Mouse (Mus musculus): ENCODE data around the gene Olfr235.
"Not testable (repeated sequence)": the region's sequence is repeated elsewhere in the genome, so short reads cannot be mapped to it uniquely, and the experiment has no call there.

Gene Olfr235

DNA sequence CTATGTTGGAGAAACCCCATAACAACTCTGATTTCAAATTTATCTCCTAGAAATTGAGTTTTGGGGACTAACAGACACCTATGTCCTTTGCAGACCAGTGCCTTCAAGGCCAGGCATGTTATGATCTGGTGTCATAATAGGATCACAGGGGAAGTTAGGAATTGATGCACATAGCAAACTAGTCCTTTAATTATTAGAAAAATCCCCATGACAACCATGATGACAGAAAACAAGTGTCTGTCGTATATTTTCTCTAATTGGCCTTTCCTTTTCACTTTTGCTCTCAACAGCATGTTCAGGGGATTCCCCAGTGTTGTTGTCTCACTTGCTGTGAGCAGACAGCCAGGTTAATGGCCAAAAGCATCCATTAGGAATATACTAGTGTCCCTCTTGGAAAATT, at the start of gene Olfr235:
TSS of gene Olfr235 (plus strand) at position 301 of the 400 bp plus-strand sequence.
- in situ Hi-C loops (cut with MboI, MseI), result no loop called here

- in situ Hi-C loops (cut with MboI, MseI), result loop anchor here (5.0 kb wide), 1 partner anchor 60 kb away; the partner anchor contains the start of gene Olfr1555-ps1
These were observed 28.3 kb upstream of the Olfr235 start, which contains the start of gene Olfr1432 for GRCm38 (mm10) chr19:12232496-12232895. Gene Olfr1432 (minus strand): TSS chr19:12232596.

- in situ Hi-C loops (cut with MboI, MseI), result no loop called here
These were observed 19.3 kb upstream of the Olfr235 start, which contains the start of gene Olfr262 for GRCm38 (mm10) chr19:12241559-12241958. Gene Olfr262 (minus strand): TSS chr19:12241659.

- in situ Hi-C loops (cut with MboI, MseI), result no loop called here
These were observed 18.7 kb downstream of the Olfr235 start, which contains the start of gene Olfr1434 for GRCm38 (mm10) chr19:12279554-12279953. Gene Olfr1434 (plus strand): TSS chr19:12279854.

DNA sequence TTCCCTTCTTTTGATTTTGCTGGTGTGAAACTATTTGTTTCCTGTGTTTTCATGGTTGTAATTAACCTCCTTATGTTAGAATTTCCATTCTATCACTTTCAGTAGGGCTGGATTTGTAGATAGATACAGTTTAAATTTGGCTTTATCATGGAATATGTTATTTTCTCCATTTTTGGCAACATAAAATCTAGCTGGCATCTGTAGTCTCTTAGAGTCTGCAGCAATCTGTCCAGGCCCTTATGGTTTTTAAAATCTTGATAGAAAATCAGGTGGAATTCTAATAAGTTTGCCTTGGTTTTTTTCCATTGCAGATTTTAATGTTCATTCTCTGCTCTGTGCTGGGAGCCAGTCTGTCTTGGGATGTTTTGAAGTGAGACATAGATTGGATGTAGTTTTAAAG, 32.1 kb downstream of the Olfr235 start:
- in situ Hi-C loops (cut with MboI, MseI), result no loop called here

DNA sequence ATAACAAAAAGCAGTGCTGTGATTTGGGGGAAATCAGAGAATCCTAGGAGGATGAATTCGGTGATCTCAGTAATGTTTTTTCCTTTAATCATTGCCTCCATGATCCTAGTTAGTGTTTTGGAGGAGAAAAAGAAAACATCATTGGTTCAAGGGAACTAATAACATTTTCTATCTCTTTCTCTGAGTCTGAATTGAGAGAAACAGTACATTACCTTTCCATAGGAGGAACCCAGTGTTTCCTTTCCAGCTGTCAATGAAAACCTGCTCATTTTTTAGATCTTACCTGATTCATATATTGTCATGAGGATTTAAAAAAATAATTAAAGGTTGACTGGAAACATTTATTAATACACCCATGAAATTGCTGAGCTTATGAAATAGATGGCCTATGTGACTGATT, 38.2 kb downstream of the Olfr235 start, which contains the start of gene Olfr1436:
TSS of gene Olfr1436 (minus strand) at position 101 of the 400 bp plus-strand sequence.
- in situ Hi-C loops (cut with MboI, MseI), result not testable (repeated sequence)

Measured in regulatory T cell (primary cell).